Mouse (Mus musculus) megakaryocyte, embryonic 14.5 days (primary cell): ENCODE measurements at regions not wholly inside any gene's neighbourhood (a gene's known extent, or its start where the extent isn't known, plus 50 kb on each side); places are given as distances from the start of the nearest gene placed in this dataset.
A peak's percentile ranks its signal among the peaks of the same experiment; 100 is the strongest.

ENCODE experiments used
- H3K27me3 ChIP-seq: replicated peaks from 2 replicates; pipeline ENCODE3; 2012; ENCODE audit warnings: inconsistent platforms
- H3K36me3 ChIP-seq: replicated peaks from 2 replicates; pipeline ENCODE3; 2012; ENCODE audit warnings: low read length, inconsistent platforms, mixed read lengths
- H3K4me1 ChIP-seq: 2 replicates; pipeline ENCODE4 v1.6.1; 2012; ENCODE audit warnings: inconsistent platforms
- H3K4me3 ChIP-seq: replicated peaks from 2 replicates; pipeline ENCODE3; 2012; ENCODE audit warnings: moderate library complexity, mild to moderate bottlenecking, inconsistent platforms
- H3K9me3 ChIP-seq: 2 replicates; pipeline ENCODE4 v1.6.1; 2012; ENCODE audit warnings: inconsistent platforms
- FLI1 ChIP-seq: IDR thresholded peaks from 2 replicates; pipeline ENCODE4 v1.6.1; 2012; ENCODE audit warnings: low read length, inconsistent platforms, mixed read lengths
- GATA1 ChIP-seq: IDR thresholded peaks from 3 replicates; pipeline ENCODE4 v1.6.1; 2012; ENCODE audit warnings: mixed read lengths, low read length, inconsistent platforms, borderline replicate concordance

DNA sequence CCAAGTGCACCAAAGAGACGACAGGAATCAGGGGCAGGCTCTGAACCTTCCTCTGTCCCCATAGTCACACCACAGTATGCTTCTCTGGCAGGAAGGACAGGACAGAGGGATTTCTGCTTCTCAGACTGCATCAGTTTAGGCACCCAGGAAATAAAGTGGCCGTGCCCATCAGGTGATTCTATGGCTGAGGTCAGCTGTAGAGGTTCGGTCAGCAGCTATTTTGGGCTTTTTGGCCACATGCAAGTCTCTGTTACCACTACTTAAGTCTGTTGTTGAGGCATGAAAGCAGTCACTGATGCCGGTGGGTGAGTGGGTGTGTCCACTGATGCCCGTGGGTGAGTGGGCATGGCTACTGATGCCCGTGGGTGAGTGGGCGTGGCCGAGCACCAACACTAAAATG, 128.4 kb upstream of the Six2 start:
- Histone ChIP-seq H3K27me3 (peaks cover 2% of the 10 kb centered on the region), H3K9me3 (peaks cover 25% of the 10 kb centered on the region; the same call in 1 of the 2 replicates), H3K36me3 (no peaks in the 10 kb centered on the region), H3K4me1 (no peaks in the 10 kb centered on the region), H3K4me3 (no peak overlapping the region)
- no peak for TF ChIP-seq GATA1
- no peak for TF ChIP-seq FLI1

GRCm38 (mm10) chr17:85816056-85816455, 128.0 kb upstream of the Six2 start:
- H3K4me3 ChIP-seq, result no peak overlapping the region
- TF ChIP-seq GATA1 (no peak), FLI1 (no peak)
- no peaks in the 10 kb centered on the region for H3K4me1 ChIP-seq
- H3K9me3 ChIP-seq, result peaks cover 25% of the 10 kb centered on the region; the same call in 1 of the 2 replicates
- peaks cover 2% of the 10 kb centered on the region for H3K27me3 ChIP-seq
- H3K36me3 ChIP-seq, result no peaks in the 10 kb centered on the region

- Histone ChIP-seq H3K9me3 (no peaks in the 10 kb centered on the region), H3K4me1 (no peaks in the 10 kb centered on the region), H3K4me3 (no peak overlapping the region), H3K27me3 (peaks cover 11% of the 10 kb centered on the region), H3K36me3 (no peaks in the 10 kb centered on the region)
- TF ChIP-seq FLI1, result no peak
Measured at GRCm38 (mm10) chr17:85808580-85808979, 120.5 kb upstream of the Six2 start.

GRCm38 (mm10) chr17:85805726-85806359, 117.8 kb upstream of the Six2 start:
- Histone ChIP-seq H3K9me3 (no peaks in the 10 kb centered on the region), H3K36me3 (no peaks in the 10 kb centered on the region), H3K27me3 (peaks cover 31% of the 10 kb centered on the region), H3K4me1 (no peaks in the 10 kb centered on the region; the same call in 1 of the 2 replicates), H3K4me3 (no peak overlapping the region)
- TF ChIP-seq FLI1, result no peak
- no peak for TF ChIP-seq GATA1

GRCm38 (mm10) chr17:85804631-85805030, 116.6 kb upstream of the Six2 start:
- H3K4me3 ChIP-seq, result no peak overlapping the region
- peaks cover 43% of the 10 kb centered on the region for H3K27me3 ChIP-seq
- TF ChIP-seq FLI1 (no peak), GATA1 (no peak)

DNA sequence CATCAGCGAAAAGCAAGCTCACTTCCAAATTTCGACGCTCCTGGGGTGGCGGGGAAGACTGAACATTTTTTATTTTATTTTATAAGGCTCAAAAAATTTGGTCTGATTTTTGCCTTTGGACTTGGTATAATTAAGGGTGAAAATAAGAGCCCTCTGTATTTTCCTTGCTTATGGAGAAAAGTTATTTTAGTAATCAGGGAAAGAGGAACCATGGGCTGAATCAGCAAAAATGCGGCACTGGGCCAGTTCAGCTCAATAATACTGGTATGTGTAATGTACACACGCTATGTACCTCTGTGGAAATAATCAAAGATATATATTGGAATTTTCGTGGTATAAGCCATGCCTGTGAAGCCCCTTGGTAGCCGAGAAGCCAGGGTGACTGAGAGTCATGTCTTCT, 113.7 kb upstream of the Six2 start:
- no peaks in the 10 kb centered on the region for H3K9me3 ChIP-seq
- no peaks in the 10 kb centered on the region for H3K36me3 ChIP-seq
- H3K4me3 ChIP-seq, result no peak overlapping the region
- TF ChIP-seq GATA1 (no peak), FLI1 (no peak)
- peaks cover 64% of the 10 kb centered on the region for H3K27me3 ChIP-seq
- H3K4me1 ChIP-seq, result peaks cover 18% of the 10 kb centered on the region

More at GRCm38 (mm10) chr17:85804631-85805030, 116.6 kb upstream of the Six2 start:
- H3K36me3 ChIP-seq, result no peaks in the 10 kb centered on the region
- peaks cover 11% of the 10 kb centered on the region for H3K4me1 ChIP-seq
- H3K9me3 ChIP-seq, result no peaks in the 10 kb centered on the region

GRCm38 (mm10) chr17:85801079-85801605, 113.1 kb upstream of the Six2 start:
- peaks cover 18% of the 10 kb centered on the region for H3K4me1 ChIP-seq
- H3K4me3 ChIP-seq, result no peak overlapping the region
- H3K36me3 ChIP-seq, result no peaks in the 10 kb centered on the region
- no peak for TF ChIP-seq FLI1
- no peak for TF ChIP-seq GATA1
- H3K9me3 ChIP-seq, result no peaks in the 10 kb centered on the region
- H3K27me3 ChIP-seq, result peaks cover 66% of the 10 kb centered on the region

GRCm38 (mm10) chr17:85800357-85801078, 112.4 kb upstream of the Six2 start:
- Histone ChIP-seq H3K27me3 (peaks cover 65% of the 10 kb centered on the region), H3K9me3 (no peaks in the 10 kb centered on the region), H3K4me3 (peak overlapping the region; percentile 87), H3K4me1 (peaks cover 18% of the 10 kb centered on the region), H3K36me3 (no peaks in the 10 kb centered on the region)
- no peak for TF ChIP-seq FLI1
- TF ChIP-seq GATA1, result no peak

DNA sequence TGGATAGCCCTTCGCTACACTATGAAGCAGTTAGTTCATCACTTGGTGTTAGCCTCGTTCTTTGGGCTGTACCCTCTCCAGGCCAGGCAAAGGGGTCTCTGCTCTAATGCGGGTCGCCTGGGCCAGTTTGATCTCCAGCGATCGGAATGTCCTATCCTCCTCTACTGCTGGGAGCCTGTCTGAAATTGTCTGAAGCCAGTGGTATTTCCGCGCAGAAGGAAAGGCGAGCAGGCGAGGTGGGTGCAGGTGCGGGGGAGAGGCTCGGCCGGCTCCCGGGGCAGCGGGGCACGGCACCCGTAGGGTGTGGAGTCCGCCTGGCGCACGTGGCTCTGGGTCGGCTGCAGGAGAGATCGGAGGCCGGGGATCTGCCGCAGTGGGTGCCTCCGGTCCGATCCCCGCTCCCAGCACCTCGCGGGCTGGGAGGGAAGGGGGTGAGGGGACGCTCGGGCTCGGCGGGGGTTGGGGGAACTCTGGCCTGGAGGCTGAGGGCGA, 111.8 kb upstream of the Six2 start:
- no peak for TF ChIP-seq FLI1
- no peak for TF ChIP-seq GATA1
- Histone ChIP-seq H3K27me3 (peaks cover 62% of the 10 kb centered on the region), H3K4me3 (peak overlapping the region; percentile 87), H3K9me3 (no peaks in the 10 kb centered on the region), H3K36me3 (no peaks in the 10 kb centered on the region), H3K4me1 (peaks cover 18% of the 10 kb centered on the region)

DNA sequence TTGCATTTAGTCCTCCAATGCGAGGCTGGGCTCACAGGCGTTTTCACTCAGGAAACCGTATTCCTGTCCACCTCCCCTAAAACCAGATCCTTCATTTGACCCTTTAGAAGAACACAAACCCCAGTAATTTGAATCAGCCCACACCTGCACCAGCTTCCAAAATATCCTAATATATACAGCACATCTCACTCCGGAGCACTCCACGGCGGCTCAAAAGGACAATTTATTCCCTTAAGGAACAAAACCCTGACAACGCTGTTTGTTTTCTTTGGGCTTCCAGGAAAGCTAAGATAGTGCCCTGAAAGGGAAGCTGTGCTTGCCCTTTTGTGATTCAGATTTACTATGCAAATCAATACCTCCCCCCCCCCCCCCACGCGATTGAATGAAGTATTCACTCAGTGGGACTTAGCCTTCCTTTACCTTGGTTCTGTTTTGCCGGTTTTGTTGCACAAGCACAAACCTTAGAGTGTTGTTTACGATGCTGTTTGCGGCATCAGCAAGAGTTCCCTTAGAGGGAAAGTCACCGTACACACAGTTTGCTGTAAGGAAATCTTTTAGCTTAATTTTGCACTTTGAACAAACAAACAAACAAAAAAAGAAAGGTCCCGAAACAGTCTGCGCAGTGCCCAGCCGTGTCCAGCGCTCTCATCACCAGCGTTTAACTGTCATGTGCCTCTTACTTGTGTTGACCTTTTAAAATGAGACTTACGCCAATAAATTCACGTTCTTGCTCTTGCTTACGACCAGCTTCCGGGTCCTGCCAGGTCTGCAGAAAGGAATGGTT, 111.2 kb upstream of the Six2 start:
- no peaks in the 10 kb centered on the region for H3K9me3 ChIP-seq
- no peak for TF ChIP-seq FLI1
- no peak for TF ChIP-seq GATA1
- peaks cover 18% of the 10 kb centered on the region for H3K4me1 ChIP-seq
- no peaks in the 10 kb centered on the region for H3K36me3 ChIP-seq
- peaks cover 59% of the 10 kb centered on the region for H3K27me3 ChIP-seq
- H3K4me3 ChIP-seq, result peak overlapping the region; percentile 87
